Mouse (Mus musculus): ENCODE measurements around the gene Galnt7. TPM values are rescaled to one million over a fixed set of nuclear protein-coding genes. Genes with fewer than 3 reads are reported as not detected.

The Galnt7 gene
- polyA plus RNA-seq, 1 experiment from 2014 or later = 8.7 TPM

DNA sequence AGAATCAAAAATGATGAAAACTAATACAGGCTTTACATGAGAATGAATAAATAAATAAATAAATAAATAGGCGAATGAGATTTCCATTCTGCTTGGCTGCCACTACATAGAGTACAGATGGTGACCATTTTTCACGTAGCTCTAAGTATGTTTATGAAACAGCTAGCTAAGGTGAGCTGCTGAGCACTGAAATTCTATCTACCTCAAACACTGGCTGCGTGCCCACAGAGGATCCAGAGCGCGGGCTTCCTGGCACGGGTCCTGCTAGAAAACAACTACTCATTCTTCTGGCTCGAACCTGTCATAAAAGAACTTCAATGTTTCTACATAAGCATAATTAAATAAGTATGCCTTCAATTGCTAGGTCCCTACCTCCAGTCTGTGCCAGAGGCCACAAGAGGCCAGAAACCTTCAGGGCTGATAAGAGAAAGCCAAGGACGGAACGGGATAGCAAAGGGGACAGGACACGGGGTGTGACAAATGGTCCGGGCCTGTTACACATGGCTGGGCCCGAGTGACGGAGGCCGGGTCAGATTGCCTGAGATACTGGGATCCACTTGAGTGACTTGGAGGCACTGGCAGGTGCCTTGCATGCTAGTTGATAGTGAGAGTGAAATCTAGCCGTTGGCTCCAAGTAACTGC, 37.7 kb downstream of the Galnt7 start:
- Histone ChIP-seq H3K9me3 (ENCODE audit: control insufficient read depth, low read length) (no peaks in the 10 kb centered on the region), H3K27ac (ENCODE audit: low read length) (no peak overlapping the region), H3K4me2 (ENCODE audit: low read length) (no peak overlapping the region), H3K4me3 (replicated peaks; ENCODE audit: low read length) (no peak overlapping the region), H3K4me1 (replicated peaks; ENCODE audit: control insufficient read depth, insufficient read depth, low read length) (0 out of 2 replicates have a peak, but pooled peaks cover 9% of the 10 kb centered on the region), H3K36me3 (ENCODE audit: control insufficient read depth, insufficient read depth) (no peaks in the 10 kb centered on the region), H3K27me3 (replicated peaks; ENCODE audit: control insufficient read depth, insufficient read depth, low read length) (no peaks in the 10 kb centered on the region), H3K9ac (replicated peaks; ENCODE audit: low read depth, low read length) (no peak overlapping the region)
- ATAC-seq = no peak
- WGBS = 68% methylated on average over 15 of the region's 15 CpGs

DNA sequence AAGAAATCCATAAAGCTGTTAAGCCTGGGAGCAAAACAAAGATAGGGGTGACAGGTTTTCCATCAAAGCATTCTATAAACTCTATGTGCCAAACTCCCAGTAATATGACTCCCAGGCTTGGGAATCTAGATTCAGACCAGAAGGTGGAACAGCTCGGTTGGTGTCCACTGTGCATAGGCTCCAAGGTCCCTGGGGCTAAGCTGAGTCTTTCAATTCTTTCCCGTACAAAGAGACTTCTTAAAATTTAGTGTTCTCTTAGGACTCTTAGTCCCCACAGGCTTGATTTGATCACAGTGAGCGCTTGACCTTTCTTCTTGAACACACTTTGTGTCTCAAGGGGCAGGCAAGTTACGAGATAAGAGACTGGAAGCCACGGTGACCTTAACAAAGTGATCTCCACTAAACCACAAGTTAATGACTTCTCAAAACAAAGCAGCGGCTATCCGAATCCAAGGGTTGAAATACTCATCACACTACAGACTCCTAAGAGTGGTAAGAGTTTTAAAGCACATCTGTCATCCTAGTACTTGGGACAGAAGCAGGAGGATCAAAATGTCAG, 41.3 kb downstream of the Galnt7 start:
- 0 out of 2 replicates have a peak, but pooled peaks cover 9% of the 10 kb centered on the region for H3K4me1 ChIP-seq (replicated peaks; ENCODE audit: control insufficient read depth, insufficient read depth, low read length)
- no peak overlapping the region for H3K4me3 ChIP-seq (replicated peaks; ENCODE audit: low read length)
- H3K27me3 ChIP-seq (replicated peaks; ENCODE audit: control insufficient read depth, insufficient read depth, low read length) = no peaks in the 10 kb centered on the region
- no peak overlapping the region for H3K9ac ChIP-seq (replicated peaks; ENCODE audit: low read depth, low read length)
- ATAC-seq = no peak
- no peak overlapping the region for H3K4me2 ChIP-seq (ENCODE audit: low read length)
- no peaks in the 10 kb centered on the region for H3K36me3 ChIP-seq (ENCODE audit: control insufficient read depth, insufficient read depth)
- 53% methylated on average over 7 of the region's 7 CpGs for WGBS
- H3K9me3 ChIP-seq (ENCODE audit: control insufficient read depth, low read length) = no peaks in the 10 kb centered on the region
- H3K27ac ChIP-seq (ENCODE audit: low read length) = no peak overlapping the region

- H3K27ac ChIP-seq (ENCODE audit: low read length) = no peak overlapping the region
- H3K9ac ChIP-seq (replicated peaks; ENCODE audit: low read depth, low read length) = no peak overlapping the region
- H3K4me2 ChIP-seq (ENCODE audit: low read length) = no peak overlapping the region
- H3K27me3 ChIP-seq (replicated peaks; ENCODE audit: control insufficient read depth, insufficient read depth, low read length) = no peaks in the 10 kb centered on the region
- 0 out of 2 replicates have a peak, but pooled peaks cover 9% of the 10 kb centered on the region for H3K4me1 ChIP-seq (replicated peaks; ENCODE audit: control insufficient read depth, insufficient read depth, low read length)
- ATAC-seq = no peak
- H3K9me3 ChIP-seq (ENCODE audit: control insufficient read depth, low read length) = no peaks in the 10 kb centered on the region
- H3K4me3 ChIP-seq (replicated peaks; ENCODE audit: low read length) = no peak overlapping the region
- WGBS = 43% methylated on average over 10 of the region's 11 CpGs
- H3K36me3 ChIP-seq (ENCODE audit: control insufficient read depth, insufficient read depth) = no peaks in the 10 kb centered on the region
Observed at GRCm38 (mm10) chr8:57610706-57611418, 42.0 kb downstream of the Galnt7 start.

- no peaks in the 10 kb centered on the region for H3K36me3 ChIP-seq (ENCODE audit: control insufficient read depth, insufficient read depth)
- no peak overlapping the region for H3K27ac ChIP-seq (ENCODE audit: low read length)
- no peak overlapping the region for H3K4me2 ChIP-seq (ENCODE audit: low read length)
- no peaks in the 10 kb centered on the region for H3K27me3 ChIP-seq (replicated peaks; ENCODE audit: control insufficient read depth, insufficient read depth, low read length)
- no peaks in the 10 kb centered on the region for H3K9me3 ChIP-seq (ENCODE audit: control insufficient read depth, low read length)
- no peaks in the 10 kb centered on the region for H3K4me1 ChIP-seq (replicated peaks; ENCODE audit: control insufficient read depth, insufficient read depth, low read length)
- no peak for ATAC-seq
- H3K4me3 ChIP-seq (replicated peaks; ENCODE audit: low read length) = no peak overlapping the region
- WGBS = 91% methylated on average over 5 of the region's 5 CpGs
- no peak overlapping the region for H3K9ac ChIP-seq (replicated peaks; ENCODE audit: low read depth, low read length)
Observed at GRCm38 (mm10) chr8:57602511-57602910, 50.3 kb downstream of the Galnt7 start.

GRCm38 (mm10) chr8:57601987-57602418, 50.8 kb downstream of the Galnt7 start:
- no peaks in the 10 kb centered on the region for H3K27me3 ChIP-seq (replicated peaks; ENCODE audit: control insufficient read depth, insufficient read depth, low read length)
- H3K4me3 ChIP-seq (replicated peaks; ENCODE audit: low read length) = no peak overlapping the region
- H3K4me1 ChIP-seq (replicated peaks; ENCODE audit: control insufficient read depth, insufficient read depth, low read length) = no peaks in the 10 kb centered on the region
- no peak overlapping the region for H3K27ac ChIP-seq (ENCODE audit: low read length)
- H3K9me3 ChIP-seq (ENCODE audit: control insufficient read depth, low read length) = no peaks in the 10 kb centered on the region
- ATAC-seq = no peak
- H3K36me3 ChIP-seq (ENCODE audit: control insufficient read depth, insufficient read depth) = no peaks in the 10 kb centered on the region
- WGBS = 94% methylated on average over 12 of the region's 12 CpGs
- H3K4me2 ChIP-seq (ENCODE audit: low read length) = no peak overlapping the region
- H3K9ac ChIP-seq (replicated peaks; ENCODE audit: low read depth, low read length) = no peak overlapping the region

DNA sequence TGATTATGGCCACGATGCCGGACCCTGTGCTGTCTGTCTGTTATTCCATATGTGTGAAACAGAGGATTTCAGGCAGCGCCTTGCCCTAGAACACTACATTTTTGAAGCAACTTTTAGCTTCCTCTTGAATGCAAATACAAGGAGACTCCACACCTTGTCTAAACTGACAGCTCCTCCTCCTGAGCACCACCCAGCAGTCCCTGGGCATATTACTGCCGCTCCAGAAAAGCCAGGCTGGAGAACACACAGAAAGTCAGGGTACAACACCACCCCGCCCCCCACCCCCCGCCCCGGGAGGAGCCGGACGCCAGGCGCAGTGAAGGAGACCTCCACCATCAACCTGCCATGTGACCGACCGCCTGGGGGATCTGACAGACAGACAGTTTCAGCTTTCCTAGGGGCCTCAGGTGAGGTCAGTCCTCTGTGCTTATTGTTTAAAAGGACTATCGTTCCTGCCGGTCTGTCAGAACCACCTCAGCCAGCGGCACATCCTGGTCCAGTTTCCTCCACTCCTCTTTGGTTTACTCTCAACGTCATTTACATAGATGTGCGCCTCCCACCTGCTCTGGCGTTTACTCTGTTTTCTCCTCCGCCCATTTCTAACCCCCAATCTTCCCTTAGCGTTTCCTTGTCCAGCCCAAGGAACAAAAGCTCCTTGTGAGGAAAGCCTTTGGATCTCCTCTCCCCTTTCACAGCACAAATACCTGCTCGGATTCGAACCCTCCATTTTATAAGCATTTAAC, 52.8 kb downstream of the Galnt7 start:
- Histone ChIP-seq H3K9me3 (ENCODE audit: control insufficient read depth, low read length) (no peaks in the 10 kb centered on the region), H3K9ac (replicated peaks; ENCODE audit: low read depth, low read length) (no peak overlapping the region), H3K27ac (ENCODE audit: low read length) (no peak overlapping the region), H3K4me1 (replicated peaks; ENCODE audit: control insufficient read depth, insufficient read depth, low read length) (no peaks in the 10 kb centered on the region), H3K4me3 (replicated peaks; ENCODE audit: low read length) (no peak overlapping the region), H3K36me3 (ENCODE audit: control insufficient read depth, insufficient read depth) (no peaks in the 10 kb centered on the region), H3K4me2 (ENCODE audit: low read length) (peak overlapping the region; percentile 5), H3K27me3 (replicated peaks; ENCODE audit: control insufficient read depth, insufficient read depth, low read length) (no peaks in the 10 kb centered on the region)
- no peak for ATAC-seq
- WGBS = 19% methylated on average over 22 of the region's 22 CpGs

DNA sequence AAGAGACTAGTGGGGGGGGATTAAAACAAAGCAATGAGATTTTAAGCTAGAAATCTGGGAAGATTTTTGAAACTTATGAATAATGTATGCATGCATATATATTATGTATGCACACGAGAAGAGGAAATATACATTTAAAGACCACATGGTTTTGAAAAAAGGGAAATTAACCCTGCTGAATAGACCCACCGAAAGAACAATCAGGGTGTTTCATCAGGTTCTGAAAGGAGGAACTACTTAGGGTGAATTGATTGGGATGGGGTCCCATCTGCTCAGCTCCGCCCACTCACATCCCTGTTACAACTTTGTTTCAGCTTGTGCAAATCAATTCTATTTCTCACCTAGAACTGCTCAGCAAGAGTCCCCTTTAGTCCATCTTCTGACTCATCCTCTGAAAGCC, 57.0 kb downstream of the Galnt7 start:
- 34% methylated on average over 3 of the region's 3 CpGs for WGBS
- no peaks in the 10 kb centered on the region for H3K4me1 ChIP-seq (replicated peaks; ENCODE audit: control insufficient read depth, insufficient read depth, low read length)
- H3K4me3 ChIP-seq (replicated peaks; ENCODE audit: low read length) = no peak overlapping the region
- no peaks in the 10 kb centered on the region for H3K36me3 ChIP-seq (ENCODE audit: control insufficient read depth, insufficient read depth)
- H3K27me3 ChIP-seq (replicated peaks; ENCODE audit: control insufficient read depth, insufficient read depth, low read length) = no peaks in the 10 kb centered on the region
- H3K9me3 ChIP-seq (ENCODE audit: control insufficient read depth, low read length) = no peaks in the 10 kb centered on the region
- H3K4me2 ChIP-seq (ENCODE audit: low read length) = no peak overlapping the region
- ATAC-seq = 0 out of 2 replicates have a peak, but pooled peaks have one; percentile 15
- H3K27ac ChIP-seq (ENCODE audit: low read length) = no peak overlapping the region
- no peak overlapping the region for H3K9ac ChIP-seq (replicated peaks; ENCODE audit: low read depth, low read length)

GRCm38 (mm10) chr8:57594175-57594885, 58.5 kb downstream of the Galnt7 start:
- no peaks in the 10 kb centered on the region for H3K4me1 ChIP-seq (replicated peaks; ENCODE audit: control insufficient read depth, insufficient read depth, low read length)
- no peaks in the 10 kb centered on the region for H3K9me3 ChIP-seq (ENCODE audit: control insufficient read depth, low read length)
- H3K27ac ChIP-seq (ENCODE audit: low read length) = no peak overlapping the region
- no peaks in the 10 kb centered on the region for H3K27me3 ChIP-seq (replicated peaks; ENCODE audit: control insufficient read depth, insufficient read depth, low read length)
- 74% methylated on average over 6 of the region's 6 CpGs for WGBS
- H3K9ac ChIP-seq (replicated peaks; ENCODE audit: low read depth, low read length) = no peak overlapping the region
- no peak overlapping the region for H3K4me2 ChIP-seq (ENCODE audit: low read length)
- no peaks in the 10 kb centered on the region for H3K36me3 ChIP-seq (ENCODE audit: control insufficient read depth, insufficient read depth)
- ATAC-seq = no peak
- H3K4me3 ChIP-seq (replicated peaks; ENCODE audit: low read length) = no peak overlapping the region

All from forebrain, embryonic 16.5 days (tissue).